Mouse (Mus musculus): ENCODE results near the gene Rmi2.

- TF ChIP-seq CTCF (conservative IDR thresholded peaks at IDR 0.05; ENCODE audit: low read length) (no peak), NANOG (IDR thresholded peaks at IDR 0.05; ENCODE audit: borderline replicate concordance, low read length) (no peak), POU5F1 (IDR thresholded peaks at IDR 0.05; ENCODE audit: borderline replicate concordance, low read length) (no peak)
These were observed 46.6 kb upstream of the Rmi2 start, which contains the start of gene Tnp2 for GRCm38 (mm10) chr16:10788271-10788670.
